Mouse (Mus musculus) spleen, postnatal 4 days (tissue): ENCODE measurements around the gene Edar.
"Not testable (repeated sequence)": the region's sequence is repeated elsewhere in the genome, so short reads cannot be mapped to it uniquely, and the experiment has no call there.

Experiments
- DNase-seq, 2 experiments: peaks; one replicate each; pipeline ENCODE4 v3.0.0; 2022; ENCODE audit warnings: low spot score in 2 of 2

Edar gene

DNA sequence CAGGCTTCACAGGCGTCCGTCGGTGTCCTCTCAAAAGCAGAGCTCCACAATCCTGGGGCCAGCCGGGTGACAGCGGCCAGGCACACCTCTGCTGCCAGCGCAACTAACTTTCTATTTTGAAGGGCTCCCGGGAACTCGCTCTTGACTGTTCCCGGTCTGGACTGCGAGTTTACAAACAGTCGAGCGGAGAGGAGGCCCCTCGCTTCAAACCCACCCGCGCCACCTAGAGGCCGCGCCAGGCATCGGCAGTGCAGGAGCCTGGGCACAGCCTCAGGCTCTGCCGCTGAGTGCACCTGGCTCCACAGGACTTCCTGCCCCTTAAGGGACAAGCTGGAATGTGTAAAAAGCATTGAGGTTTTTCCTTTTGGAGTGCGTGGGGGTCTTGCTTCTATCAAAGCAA, at the start of gene Edar:
Gene Edar, minus strand, starts transcription at position 122 of the 400 bp plus-strand sequence.
- peak; percentile 50 to 85 for DNase-seq

DNA sequence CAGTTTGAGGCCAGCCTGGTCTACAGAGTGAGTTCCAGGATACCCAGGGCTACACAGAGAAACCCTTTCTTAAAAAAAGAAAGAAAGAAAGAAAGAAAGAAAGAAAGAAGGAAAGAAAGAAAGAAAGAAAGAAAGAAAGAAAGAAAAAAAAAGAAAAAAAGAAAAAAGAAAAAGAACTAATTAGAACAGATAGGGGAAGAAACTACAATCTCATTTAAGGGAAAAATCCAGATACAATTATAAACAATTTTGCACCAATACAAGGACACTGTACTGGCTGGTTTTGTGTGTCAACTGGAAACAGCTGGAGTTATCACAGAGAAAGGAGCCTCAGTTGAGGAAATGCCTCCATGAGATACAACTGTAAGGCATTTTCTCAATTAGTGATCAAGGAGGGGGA, 42.7 kb upstream of the Edar start, which contains the start of gene Gm17542:
Gene Gm17542, minus strand, starts transcription at position 101 of the 400 bp plus-strand sequence.
- not testable (repeated sequence) for DNase-seq

DNA sequence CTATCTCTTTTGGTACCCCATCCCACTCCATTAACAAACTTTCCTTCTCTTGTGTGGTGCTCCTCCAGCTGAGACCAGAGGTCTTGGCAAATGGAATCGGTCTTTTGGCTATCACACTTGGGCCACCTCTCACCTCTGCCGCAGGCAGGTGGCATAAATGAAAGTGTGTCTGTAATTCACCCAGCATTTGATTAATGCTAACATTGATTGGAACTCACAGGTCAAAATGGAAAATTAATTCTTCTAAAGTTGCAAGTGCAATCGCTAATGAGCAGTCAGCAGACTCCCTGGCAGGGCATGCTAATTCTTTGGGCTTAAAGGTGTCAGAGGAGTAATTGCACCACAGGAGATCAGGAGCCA, 39.3 kb upstream of the Edar start:
- DNase-seq, result no peak

DNA sequence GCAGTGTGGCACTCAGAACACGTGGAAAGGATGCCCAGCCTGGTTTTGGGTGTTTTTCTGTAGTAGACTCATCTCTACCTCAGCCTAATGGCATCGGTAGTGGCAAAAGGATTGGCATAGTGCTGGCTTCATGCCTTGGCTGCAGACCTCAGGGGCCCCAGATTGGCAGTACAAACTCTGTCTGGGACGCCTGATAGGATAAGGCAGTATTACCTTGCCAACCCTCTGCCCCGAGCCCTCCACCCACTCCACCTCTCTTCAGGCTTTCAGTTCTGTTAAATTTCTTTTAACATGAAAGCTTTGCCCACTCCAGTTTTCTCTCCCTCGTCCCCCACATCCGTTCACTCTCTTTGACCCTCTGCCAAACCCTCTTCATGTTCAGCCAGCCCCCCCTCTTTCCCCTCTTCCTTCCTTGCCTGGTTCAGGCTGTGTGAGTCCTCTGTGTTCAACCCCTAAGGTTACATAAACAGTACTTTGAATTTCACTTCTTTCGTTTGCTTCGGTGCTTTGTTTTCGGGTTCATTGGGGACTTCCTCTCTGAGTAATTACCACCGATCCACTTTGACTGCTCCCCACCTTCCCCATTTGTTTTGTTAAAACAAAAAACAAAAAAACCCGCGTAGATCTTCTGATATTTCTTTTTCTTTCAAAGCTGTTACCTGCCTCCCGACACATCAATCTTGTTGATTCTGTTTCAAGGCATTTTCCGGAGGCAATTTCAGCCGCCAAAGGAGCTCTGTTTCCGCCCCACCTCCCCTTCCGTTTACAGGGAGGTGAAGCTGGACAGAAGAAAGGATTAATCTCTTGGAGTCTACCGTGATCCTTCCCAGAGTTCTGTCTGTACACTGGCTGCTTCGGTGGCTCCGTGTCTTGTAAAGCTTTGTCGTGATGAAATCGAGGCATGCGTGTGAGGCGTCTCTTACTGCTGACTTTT, 38.7 kb upstream of the Edar start:
- DNase-seq, result no peak

DNA sequence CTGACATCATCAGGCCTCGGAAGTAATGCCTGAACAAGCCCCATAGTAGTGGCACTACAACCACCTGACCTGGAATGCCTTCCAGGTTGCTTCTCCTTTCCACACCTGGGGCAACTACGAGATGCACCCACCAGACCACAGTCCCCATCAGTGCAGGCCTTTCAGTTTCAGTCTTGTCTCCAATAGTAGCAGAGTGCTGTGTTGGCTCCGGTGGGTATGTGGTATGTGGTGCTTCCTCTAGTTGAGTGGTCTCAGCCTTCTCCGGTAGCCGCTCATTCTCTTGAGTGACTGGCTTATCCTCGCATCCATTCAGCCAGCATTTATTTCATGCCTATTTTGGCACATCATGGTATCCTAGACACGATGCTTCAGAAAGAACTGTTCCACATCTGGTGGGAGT, 37.8 kb upstream of the Edar start:
- DNase-seq, result no peak

DNA sequence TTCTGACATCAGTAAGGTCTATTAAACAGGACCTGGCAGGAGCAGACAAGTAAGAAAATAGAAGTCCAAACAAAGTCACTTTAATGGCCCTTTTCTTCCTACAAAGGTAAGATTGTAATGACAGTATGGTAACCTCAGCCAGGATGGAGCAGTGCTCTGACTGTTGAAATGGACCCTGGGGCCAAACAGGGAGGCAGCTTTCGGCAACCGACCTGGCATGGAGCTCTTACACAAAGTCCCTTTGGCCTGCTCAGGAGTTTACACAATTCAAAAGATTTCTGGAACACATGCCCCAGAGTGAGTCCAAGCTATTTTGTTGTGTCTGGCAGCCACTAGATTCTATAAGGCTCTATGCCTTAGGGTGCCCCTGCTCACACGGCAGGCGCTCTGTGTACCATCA, 33.6 kb upstream of the Edar start:
- no peak for DNase-seq

DNA sequence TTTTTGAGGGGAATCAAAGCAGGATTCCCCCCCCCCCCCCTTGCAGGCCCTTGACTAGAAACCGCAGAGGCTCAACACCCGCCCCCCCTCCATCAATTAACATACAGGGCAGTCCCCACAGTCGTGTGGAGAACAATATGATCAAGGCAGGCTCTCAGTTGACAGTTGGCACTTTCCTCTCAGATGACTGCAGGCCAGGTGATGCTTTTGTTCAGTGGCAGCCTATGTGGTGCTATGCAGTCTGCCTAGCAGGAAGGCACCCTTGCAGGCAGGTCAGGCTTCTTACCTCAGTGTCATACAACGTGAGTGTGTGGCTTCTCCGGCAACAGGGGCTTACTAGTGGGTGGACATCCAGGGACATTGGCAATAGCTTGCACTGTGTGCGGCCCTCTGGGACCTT, 25.1 kb upstream of the Edar start:
- no peak for DNase-seq

DNA sequence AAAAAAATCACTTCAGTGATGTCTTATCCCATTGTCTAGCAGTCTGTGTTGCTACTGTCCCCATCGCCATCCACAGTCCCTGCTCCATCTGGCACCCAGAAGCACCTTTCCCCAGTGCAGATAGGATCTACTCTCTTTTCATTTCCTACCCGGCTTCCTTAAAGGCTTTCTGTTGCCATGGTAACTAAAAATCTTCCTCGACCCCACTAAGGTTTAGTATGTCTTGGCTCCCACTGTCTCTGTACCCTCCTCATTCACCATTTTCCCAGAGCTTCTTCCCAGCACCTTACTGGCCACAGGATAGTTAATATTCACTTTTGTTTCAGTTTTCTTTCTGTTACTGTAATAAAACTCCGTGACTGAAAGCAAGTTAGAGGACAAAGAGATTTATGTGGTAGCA, 24.7 kb upstream of the Edar start:
- DNase-seq, result no peak

DNA sequence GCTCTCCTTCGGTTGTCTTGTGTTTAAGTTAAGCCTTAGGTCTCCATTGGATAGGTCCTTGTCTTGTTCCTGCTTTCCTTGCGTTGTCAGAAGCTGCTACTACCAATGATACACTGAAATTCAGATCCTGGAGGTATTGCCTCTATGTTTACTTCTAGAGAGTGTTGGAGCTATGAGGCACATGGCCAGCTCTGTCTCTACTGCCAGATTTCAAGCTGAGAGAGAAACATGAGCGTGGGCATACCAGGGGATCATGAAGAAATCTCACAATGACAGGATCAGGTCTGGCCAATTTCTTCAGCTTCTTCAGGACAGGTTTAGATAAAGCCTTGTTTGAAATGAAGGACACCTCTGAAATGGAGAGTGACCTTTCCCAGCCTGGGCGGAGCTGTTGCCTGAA, 23.5 kb upstream of the Edar start:
- DNase-seq, result no peak

DNA sequence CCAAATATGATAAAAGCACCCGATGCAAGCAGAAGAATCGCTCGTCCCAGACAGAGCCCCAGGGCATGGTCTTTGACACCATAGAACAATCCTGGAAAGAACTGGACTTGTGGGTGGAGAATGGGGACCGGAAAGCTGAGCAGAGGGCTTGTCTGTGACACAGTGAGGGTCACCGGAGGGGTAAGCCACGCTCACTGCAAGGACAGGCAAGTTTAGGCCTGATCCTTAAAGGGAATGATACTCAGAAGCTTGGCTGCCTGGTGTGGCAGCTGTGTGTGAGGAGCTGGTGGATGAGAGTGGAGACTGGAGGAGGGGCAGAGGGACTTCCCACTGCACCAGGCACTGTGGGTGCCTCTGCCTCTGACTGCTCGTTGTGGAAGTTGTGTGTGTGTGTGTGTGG, 15.6 kb upstream of the Edar start:
- DNase-seq, result no peak

DNA sequence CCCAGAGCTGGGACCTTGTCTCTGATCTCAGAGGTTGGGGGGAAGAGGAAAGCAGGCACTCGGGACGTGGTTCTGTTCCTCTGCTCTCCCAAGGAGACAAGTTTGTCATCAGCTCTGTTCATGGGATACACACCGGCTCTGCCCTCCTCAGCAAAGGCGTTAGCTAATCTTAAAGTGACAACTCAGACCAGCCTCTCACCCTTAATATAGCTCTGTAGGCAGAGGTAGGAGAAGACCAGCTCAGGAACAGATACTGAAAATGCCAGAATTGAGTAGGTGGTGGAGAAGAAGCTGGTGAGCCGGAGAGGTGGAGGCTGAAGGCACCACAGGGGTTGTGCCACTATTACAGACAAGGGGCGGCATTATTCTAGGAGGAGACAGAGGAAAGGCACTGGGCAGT, 3.8 kb upstream of the Edar start:
- no peak for DNase-seq

DNA sequence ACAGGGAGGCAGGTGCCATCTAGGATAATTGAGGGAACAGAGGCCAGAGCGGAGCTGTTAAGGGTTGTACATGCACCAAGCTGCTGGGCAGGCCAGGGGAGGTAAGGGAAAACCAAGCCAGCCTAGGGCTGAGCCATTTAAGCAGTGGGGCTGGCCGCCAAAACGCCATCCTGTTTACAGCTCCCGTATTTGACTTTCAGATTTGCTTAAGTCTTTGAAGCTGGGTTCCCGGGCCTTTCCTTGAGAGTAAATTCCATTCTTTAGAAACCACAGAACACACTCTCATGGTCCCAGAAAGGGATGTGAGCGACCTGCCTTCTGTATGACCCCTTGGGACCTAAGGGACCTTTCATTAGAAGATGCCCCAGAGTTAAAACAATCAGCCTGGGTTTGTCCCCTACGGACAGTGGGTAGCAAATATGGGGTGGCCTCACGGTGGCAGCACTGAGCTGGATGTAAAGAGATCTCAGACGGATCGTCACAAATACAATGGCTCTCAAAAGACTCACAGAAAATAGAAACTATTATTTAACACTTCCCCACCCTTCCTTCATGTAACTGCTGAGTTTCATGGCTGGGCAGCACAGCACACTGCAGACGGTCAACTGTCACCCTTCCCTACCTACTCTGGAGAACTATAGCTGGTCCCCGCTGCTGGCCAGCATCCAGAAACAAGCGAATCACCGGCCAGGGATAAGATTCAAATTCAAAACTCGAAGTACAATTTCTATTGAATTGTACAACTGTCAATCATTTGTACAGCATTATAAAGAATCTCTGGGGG, 2.0 kb downstream of the Edar start:
- peak; percentile 56 to 82 for DNase-seq

DNA sequence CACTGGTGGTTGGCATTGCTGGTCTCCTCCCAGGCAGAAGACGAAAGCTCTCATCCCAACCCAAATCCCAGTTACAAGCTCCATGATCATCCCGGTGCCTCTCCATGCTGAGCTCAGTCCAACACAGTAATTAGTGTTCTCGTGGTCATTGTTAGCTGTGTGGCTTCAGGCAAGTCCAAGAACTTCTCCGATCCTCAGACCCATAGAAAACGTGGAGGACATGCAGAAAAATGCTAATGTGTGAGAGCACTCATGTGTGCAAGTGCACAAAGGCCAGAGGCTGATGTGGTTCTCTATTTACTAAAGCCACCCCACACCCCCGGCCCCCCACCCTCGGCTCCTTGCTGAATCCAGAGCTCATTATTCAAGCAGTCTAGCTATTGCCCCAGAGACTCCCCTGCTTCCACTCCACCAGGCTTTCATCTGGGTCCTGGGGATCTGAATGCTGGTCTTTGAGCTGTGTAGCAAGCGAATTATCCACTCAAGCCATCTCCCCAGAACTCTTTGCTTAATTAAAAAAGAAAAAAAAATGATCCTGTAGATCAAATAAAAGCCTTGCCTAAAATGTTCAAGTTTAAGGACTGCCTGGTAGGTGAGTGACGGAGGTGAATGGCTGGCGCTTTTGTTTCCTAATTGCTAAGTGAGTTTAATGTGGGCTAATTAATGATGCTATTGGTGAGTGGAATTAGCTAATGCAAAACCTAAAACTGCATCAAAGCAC, 2.7 kb downstream of the Edar start:
- DNase-seq, result no peak

DNA sequence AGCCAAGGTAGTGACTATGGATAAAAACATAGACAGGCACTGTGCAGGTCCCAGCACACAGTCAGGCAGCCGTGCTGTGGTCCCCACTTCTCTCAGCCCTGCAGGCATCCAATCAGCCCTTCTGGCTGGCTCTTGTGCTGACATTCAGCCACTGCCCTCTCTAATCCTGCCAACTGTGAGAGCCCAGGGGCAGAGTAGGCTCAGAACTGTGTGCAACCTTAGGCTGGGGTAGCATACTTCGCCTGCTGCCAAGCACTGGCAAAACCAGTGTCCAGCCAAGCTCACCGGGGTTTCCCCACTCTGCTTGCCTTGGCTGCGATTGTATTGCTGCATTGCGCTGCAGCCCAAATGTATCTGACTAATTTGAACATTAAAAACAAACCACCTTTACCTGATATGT, 11.6 kb downstream of the Edar start:
- DNase-seq, result no peak

DNA sequence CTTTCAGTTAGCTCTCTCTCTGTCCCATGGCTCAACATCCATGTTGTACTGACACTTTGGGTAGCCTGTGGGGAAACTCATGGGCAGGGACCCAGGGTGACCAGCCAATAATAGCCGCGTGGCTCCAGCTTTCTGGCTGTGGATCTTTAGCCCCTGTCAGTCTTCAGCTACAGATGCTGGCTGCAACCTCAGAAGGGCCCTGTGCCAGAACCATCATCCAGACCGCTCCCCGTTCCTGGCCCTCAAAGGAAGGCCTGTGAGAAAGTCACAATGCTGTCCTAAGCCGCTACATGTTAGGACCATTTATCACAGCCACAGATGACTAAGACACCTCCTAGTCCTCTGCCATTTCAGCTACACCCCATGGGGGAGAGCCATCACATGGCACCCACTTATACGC, 12.0 kb downstream of the Edar start:
- no peak for DNase-seq

DNA sequence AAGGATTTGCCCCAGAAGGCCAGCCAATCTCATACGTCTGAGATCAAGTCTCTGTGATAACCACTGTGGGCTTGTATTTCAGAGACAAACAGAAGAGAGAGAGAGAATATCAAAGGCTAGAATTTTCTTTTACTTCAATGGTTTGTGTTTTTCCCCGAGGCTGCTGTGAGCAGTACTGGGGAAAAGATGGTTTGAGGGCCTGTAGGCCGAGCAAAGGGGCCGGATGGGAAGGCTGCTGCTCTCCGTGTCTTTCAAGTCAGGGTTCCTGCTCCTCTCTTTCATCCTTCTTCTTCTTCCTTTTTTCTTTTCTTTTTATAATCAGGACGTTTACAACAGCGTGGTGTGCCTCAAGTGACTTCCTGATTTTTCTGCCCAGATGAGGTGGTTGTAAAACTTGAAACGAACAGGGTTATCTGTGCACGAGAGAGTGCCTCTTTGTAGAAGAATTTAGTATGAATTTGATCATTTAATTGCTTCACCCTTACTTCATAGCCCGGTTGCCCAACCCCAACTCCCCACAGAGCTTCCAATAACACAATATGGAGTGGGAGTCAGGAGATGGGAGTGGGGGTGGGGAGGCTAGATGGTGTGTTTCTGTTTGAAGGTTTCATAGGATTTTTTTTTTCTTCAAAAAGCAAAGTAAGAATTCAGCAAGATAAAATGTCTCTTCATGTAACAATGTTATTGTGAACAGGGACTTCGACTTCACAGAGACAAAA, 16.0 kb downstream of the Edar start:
- no peak for DNase-seq

DNA sequence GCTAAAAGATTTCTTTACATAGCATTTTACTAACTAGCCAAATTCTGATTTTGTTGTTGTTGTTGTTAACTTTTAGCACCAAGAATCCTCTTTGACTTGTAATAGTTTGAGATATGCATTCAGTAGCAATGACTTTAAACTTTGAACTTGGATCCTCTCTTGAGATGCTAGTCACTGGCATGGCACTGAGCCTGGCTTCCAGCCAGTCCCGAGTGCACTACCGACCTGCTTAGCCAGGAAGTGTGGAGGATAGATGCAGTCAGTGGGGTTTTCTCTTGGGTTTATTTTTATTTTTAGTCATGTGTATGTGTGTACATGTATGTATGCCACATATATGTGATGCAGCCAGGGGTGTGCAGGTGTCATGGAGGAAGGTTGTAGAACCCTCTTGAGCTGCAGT, 17.7 kb downstream of the Edar start:
- DNase-seq, result no peak

DNA sequence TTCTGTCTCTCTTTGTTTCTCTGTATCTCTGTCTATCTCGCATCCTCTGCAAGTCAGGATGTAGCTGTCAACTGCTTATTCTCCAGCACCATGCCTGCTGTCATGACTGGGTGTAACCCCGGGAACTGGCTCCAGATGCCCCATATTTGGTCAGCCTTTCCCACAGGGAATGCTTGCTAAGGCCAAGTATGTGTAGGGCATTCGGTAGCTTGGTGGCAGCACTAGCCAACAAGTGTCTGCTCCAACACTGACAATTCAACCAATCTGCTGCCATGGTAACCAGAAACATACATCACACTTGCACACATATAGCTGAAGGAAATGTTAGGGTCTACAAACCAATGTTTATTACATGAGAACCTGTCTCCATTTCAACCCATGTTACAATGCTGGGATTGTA, 21.8 kb downstream of the Edar start:
- no peak for DNase-seq

DNA sequence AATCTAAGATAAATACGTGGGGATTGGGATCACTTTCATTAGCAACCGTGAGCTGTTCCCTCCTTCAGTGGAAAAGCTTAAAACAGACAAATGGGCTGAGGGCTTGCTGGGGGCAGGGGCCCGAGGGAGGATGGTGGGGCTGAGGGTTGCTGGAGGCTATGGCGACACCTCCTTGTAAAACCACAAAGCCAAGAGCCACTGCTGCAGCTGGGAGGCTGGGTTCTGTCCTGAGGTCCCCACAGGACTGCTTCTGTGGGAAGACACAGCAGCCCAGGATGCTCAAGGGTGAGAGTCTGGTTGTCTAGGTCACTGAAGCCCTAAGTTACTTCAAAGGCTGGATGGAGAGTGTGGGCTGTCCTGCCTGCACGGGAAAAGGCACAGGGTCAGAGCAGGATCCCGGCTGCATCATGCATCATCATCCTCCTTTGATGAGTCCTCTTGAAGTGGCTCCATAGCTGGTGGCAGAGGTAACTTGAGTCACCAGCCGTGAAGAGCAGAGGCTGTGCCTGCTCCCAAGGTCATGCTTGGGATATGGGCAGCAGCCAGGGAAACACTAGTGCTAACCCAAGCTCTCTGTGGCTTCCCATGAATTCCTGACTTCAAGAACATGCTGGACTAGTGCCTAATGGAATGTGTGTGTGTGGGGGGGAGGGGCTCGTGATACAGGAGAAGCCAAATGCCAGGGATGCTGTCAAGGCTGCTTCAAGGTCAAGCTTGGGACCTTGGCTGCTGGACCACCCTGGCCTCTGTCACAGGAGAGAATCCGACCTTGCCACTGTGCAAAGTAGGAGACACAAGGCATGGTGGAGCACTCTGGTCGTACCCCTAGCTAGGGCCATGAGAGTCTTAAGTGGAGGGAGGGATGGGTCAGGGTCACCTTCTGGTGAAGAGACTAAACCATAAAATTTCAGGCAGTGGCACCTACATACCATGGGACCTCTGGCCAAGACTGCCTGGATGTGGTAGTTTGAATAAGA, 22.7 kb downstream of the Edar start:
- no peak for DNase-seq

DNA sequence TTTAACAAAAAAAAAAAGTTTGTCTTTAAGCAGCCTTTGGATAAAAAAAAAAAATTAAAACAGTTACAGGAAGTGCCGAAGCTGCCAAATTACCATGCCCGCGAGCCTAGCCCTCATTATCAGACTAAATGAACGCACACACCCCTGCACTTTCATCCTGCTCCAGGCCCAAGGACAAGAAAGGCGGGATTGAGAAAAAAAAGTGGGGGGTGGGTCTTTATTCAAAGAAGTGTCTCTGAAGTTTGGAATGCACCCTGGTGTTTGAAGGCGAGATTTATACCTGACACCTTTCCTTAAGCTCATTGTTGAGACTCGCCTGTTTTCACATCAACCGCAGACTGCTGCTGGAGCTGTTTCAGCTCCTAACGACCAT, 23.4 kb downstream of the Edar start:
- DNase-seq, result no peak
